Mouse (Mus musculus) heart, embryonic 10.5 days (tissue): Measurements from ENCODE around the gene Id2. TPM values are rescaled to one million over a fixed set of nuclear protein-coding genes. Genes with fewer than 3 reads are reported as not detected.
A peak's percentile ranks its signal among the peaks of the same experiment; 100 is the strongest.

Source experiments
- DNase-seq: peaks from one replicate; pipeline ENCODE4 v3.0.0-alpha.2; 2017; ENCODE audit warnings: low spot score
- H3K27ac ChIP-seq: fragments of 300-500 bp; sonication (generic); 2 replicates; pipeline ENCODE4 v1.5.1; 2016; ENCODE audit warnings: mild to moderate bottlenecking
- H3K27me3 ChIP-seq: fragments of 300-500 bp; sonication (generic); 2 replicates; pipeline ENCODE4 v1.6.1; 2016; ENCODE audit warnings: mild to moderate bottlenecking; ENCODE audit not compliant: poor library complexity, insufficient read depth, severe bottlenecking
- H3K36me3 ChIP-seq: fragments of 300-500 bp; sonication (generic); 2 replicates; pipeline ENCODE4 v1.6.1; 2016; ENCODE audit warnings: mild to moderate bottlenecking, moderate library complexity
- H3K4me1 ChIP-seq: fragments of 300-500 bp; sonication (generic); 2 replicates; pipeline ENCODE4 v1.6.1; 2016; ENCODE audit warnings: mild to moderate bottlenecking
- H3K4me3 ChIP-seq: fragments of 300-500 bp; sonication (generic); 2 replicates; pipeline ENCODE4 v1.5.1; 2016; ENCODE audit warnings: mild to moderate bottlenecking, moderate library complexity
- H3K9me3 ChIP-seq: fragments of 300-500 bp; sonication (generic); 2 replicates; pipeline ENCODE4 v1.6.1; 2016; ENCODE audit warnings: mild to moderate bottlenecking, moderate library complexity
- WGBS: fragments of 180-500 bp; shearing (Covaris S2); methylation state at CpG from one replicate; pipeline ENCODE4 v1.1.7; 2016; 5-methylcytosine and 5-hydroxymethylcytosine counted together
- polyA plus RNA-seq: library from polyadenylated mRNA; unstranded; fragments of >200 nt; fragmentation: Nextera tagmentation; extraction: Ambion mirVana; gene quantifications from 2 replicates; pipeline ENCODE4 v1.2.1, GENCODE M21; 2016

Gene Id2
- polyA plus RNA-seq, 1 experiment from 2014 or later = 444 TPM

- Histone ChIP-seq H3K4me3 (no peak overlapping the region), H3K4me1 (peaks cover 40% of the 10 kb centered on the region), H3K36me3 (peaks cover 2% of the 10 kb centered on the region; the same call in 1 of the 2 replicates), H3K27me3 (no peaks in the 10 kb centered on the region), H3K9me3 (no peaks in the 10 kb centered on the region), H3K27ac (no peak overlapping the region)
- WGBS = 96% methylated on average over 4 of the region's 4 CpGs
- DNase-seq = no peak
Observed at GRCm38 (mm10) chr12:25120753-25121152, 23.8 kb upstream of the Id2 start.

- Histone ChIP-seq H3K27me3 (no peaks in the 10 kb centered on the region), H3K4me1 (peaks cover 26% of the 10 kb centered on the region), H3K9me3 (no peaks in the 10 kb centered on the region), H3K36me3 (peaks cover 2% of the 10 kb centered on the region; the same call in 1 of the 2 replicates), H3K4me3 (no peak overlapping the region), H3K27ac (peak overlapping the region; percentile 64)
- WGBS = 49% methylated on average over 15 of the region's 15 CpGs
- DNase-seq = no peak
Observed at GRCm38 (mm10) chr12:25119278-25119677, 22.3 kb upstream of the Id2 start.

GRCm38 (mm10) chr12:25117856-25118511 lies 21.0 kb upstream of the Id2 start:
- H3K27me3 ChIP-seq = no peaks in the 10 kb centered on the region
- 0 out of 2 replicates have a peak overlapping the region, but pooled peaks have one; percentile 31 for H3K27ac ChIP-seq
- no peaks in the 10 kb centered on the region for H3K9me3 ChIP-seq
- peaks cover 19% of the 10 kb centered on the region for H3K4me1 ChIP-seq
- peaks cover 2% of the 10 kb centered on the region; the same call in 1 of the 2 replicates for H3K36me3 ChIP-seq
- WGBS = 70% methylated on average over 4 of the region's 4 CpGs
- no peak for DNase-seq
- H3K4me3 ChIP-seq = no peak overlapping the region

- H3K4me1 ChIP-seq = peaks cover 19% of the 10 kb centered on the region
- no peaks in the 10 kb centered on the region for H3K27me3 ChIP-seq
- no peaks in the 10 kb centered on the region for H3K36me3 ChIP-seq
- WGBS = 78% methylated on average over 2 of the region's 2 CpGs
- H3K27ac ChIP-seq = no peak overlapping the region
- no peak overlapping the region for H3K4me3 ChIP-seq
- no peak for DNase-seq
- H3K9me3 ChIP-seq = no peaks in the 10 kb centered on the region
Observed at GRCm38 (mm10) chr12:25116126-25116525, 19.2 kb upstream of the Id2 start.

GRCm38 (mm10) chr12:25114426-25114825 lies 17.5 kb upstream of the Id2 start:
- 76% methylated on average over 1 of the region's 1 CpGs for WGBS
- no peak overlapping the region for H3K4me3 ChIP-seq
- H3K27me3 ChIP-seq = no peaks in the 10 kb centered on the region
- H3K27ac ChIP-seq = no peak overlapping the region
- peaks cover 18% of the 10 kb centered on the region for H3K4me1 ChIP-seq
- H3K36me3 ChIP-seq = no peaks in the 10 kb centered on the region
- no peak for DNase-seq
- no peaks in the 10 kb centered on the region for H3K9me3 ChIP-seq

- Histone ChIP-seq H3K27me3 (no peaks in the 10 kb centered on the region), H3K4me3 (no peak overlapping the region), H3K9me3 (no peaks in the 10 kb centered on the region), H3K27ac (no peak overlapping the region), H3K4me1 (peaks cover 15% of the 10 kb centered on the region), H3K36me3 (no peaks in the 10 kb centered on the region)
- DNase-seq = no peak
- 81% methylated on average over 2 of the region's 2 CpGs for WGBS
Observed at GRCm38 (mm10) chr12:25113357-25113756, 16.4 kb upstream of the Id2 start.

DNA sequence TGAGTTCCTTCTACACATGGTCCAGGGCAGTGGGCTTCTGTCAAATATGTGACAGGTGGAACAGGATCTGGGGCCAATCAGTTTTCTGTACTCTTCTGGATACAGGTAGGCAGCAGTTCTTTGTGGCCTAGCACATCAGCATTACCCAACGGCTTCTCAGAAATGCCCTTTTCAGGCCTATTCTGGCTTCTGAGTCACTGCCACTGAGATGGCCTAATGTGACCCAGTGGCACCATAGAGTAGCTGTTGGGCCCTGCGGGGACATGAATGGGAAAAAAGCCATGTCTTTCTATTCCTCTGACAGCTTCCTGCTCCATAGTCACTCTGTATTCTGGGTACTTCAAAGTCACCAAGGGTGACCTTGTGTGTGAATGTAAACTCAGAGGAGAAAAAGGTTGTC lies 15.9 kb upstream of the Id2 start:
- no peak for DNase-seq
- H3K4me1 ChIP-seq = peaks cover 9% of the 10 kb centered on the region
- no peaks in the 10 kb centered on the region for H3K9me3 ChIP-seq
- no peaks in the 10 kb centered on the region for H3K36me3 ChIP-seq
- no peaks in the 10 kb centered on the region for H3K27me3 ChIP-seq
- no peak overlapping the region for H3K4me3 ChIP-seq
- WGBS = 84% methylated on average over 2 of the region's 2 CpGs
- H3K27ac ChIP-seq = no peak overlapping the region

- Histone ChIP-seq H3K36me3 (no peaks in the 10 kb centered on the region), H3K27me3 (no peaks in the 10 kb centered on the region), H3K9me3 (no peaks in the 10 kb centered on the region), H3K4me3 (no peak overlapping the region), H3K4me1 (peaks cover 8% of the 10 kb centered on the region), H3K27ac (0 out of 2 replicates have a peak overlapping the region, but pooled peaks have one; percentile 10)
- DNase-seq = no peak
- 67% methylated on average over 7 of the region's 7 CpGs for WGBS
Observed at GRCm38 (mm10) chr12:25110682-25111078, 13.7 kb upstream of the Id2 start.

DNA sequence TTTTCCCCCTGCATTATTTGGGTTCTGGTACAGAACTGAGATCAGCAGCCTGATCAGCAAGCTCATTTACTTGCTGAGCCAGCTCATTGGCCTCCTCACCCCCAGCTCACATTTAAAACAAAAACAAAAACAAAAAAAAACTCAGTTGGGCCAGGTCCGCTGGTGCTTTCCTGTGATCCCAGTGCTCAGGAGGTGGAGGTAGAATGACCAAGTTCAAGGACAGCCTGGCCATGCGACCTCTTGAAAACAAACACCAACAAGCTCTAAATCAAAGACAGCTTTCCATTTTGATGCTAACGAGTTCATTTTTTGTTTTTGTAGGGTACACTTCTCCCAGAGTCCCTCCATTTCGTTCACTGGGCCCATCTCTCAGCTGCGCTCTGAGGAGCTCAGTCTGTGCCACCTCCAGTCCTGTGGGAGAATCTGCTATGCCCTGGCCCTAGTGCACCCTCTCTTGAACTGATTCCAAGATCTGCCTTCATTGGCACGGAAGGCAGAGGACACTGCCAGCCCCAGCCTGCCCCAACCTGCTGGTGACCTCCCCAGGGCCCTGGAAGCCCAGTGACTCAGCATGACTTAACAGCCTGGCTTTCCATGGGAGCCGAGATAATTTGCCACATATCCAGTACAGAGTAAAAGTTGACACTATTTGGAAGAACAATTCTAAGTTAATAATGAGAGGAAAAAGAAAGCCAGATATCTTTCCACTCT lies 13.2 kb upstream of the Id2 start:
- H3K4me3 ChIP-seq = no peak overlapping the region
- no peaks in the 10 kb centered on the region for H3K36me3 ChIP-seq
- no peak for DNase-seq
- no peaks in the 10 kb centered on the region for H3K27me3 ChIP-seq
- H3K4me1 ChIP-seq = peaks cover 8% of the 10 kb centered on the region
- 68% methylated on average over 7 of the region's 7 CpGs for WGBS
- peak overlapping the region; percentile 37; the same call in 1 of the 2 replicates for H3K27ac ChIP-seq
- no peaks in the 10 kb centered on the region for H3K9me3 ChIP-seq

DNA sequence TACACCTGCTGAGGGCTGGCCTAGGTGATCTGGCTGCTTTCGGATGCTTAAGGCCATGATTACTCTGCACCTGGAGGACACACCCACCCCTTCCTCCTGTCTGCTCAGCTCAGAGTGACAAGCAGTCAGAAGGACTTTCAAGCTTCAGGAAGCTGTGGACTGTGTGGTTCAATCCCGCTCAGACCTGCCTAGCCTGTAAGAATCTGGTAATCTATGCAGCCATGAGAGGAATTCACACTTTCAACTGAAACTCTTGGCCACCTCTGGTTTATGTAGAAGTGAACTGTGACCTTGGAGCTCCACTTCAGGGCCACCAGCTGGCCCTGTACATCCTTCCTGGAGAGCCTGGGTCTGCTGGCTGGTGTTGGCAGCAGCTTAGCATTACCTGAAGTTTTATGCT lies 11.9 kb upstream of the Id2 start:
- H3K4me1 ChIP-seq = peaks cover 8% of the 10 kb centered on the region

GRCm38 (mm10) chr12:25104541-25104940 lies 7.6 kb upstream of the Id2 start:
- H3K36me3 ChIP-seq = no peaks in the 10 kb centered on the region
- DNase-seq = no peak
- H3K27ac ChIP-seq = no peak overlapping the region
- no peak overlapping the region for H3K4me3 ChIP-seq
- H3K9me3 ChIP-seq = no peaks in the 10 kb centered on the region
- H3K27me3 ChIP-seq = no peaks in the 10 kb centered on the region
- H3K4me1 ChIP-seq = peaks cover 24% of the 10 kb centered on the region

More for the DNA sequence above, 11.9 kb upstream of the Id2 start:
- no peaks in the 10 kb centered on the region for H3K27me3 ChIP-seq
- 34% methylated on average over 2 of the region's 2 CpGs for WGBS
- H3K36me3 ChIP-seq = no peaks in the 10 kb centered on the region
- H3K4me3 ChIP-seq = no peak overlapping the region
- peak overlapping the region; percentile 49 for H3K27ac ChIP-seq
- H3K9me3 ChIP-seq = no peaks in the 10 kb centered on the region
- DNase-seq = no peak

DNA sequence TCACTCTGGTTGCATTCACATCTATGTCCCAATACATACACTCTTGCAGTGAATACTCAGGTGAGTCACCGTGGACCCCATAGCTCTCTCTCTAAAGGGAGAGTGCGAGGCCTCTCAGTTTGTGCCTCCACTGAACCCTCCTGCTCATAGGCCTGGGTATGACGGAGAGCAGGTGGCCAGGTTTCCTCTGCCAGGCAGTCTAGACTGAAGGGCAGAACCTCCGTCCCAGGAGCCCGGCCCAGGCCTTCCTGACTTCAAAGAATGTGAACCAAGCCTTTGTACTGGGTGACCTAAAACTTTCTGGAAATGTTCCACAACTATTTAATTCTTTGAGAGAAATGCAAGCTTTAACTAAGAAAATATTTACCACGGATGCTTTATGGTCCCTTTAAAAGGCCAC lies 7.0 kb upstream of the Id2 start:
- no peaks in the 10 kb centered on the region for H3K9me3 ChIP-seq
- H3K4me1 ChIP-seq = peaks cover 25% of the 10 kb centered on the region
- H3K27me3 ChIP-seq = no peaks in the 10 kb centered on the region
- WGBS = 75% methylated on average over 6 of the region's 6 CpGs
- no peak for DNase-seq
- H3K27ac ChIP-seq = 0 out of 2 replicates have a peak overlapping the region, but pooled peaks have one; percentile 53
- H3K36me3 ChIP-seq = no peaks in the 10 kb centered on the region
- no peak overlapping the region for H3K4me3 ChIP-seq

- peaks cover 38% of the 10 kb centered on the region for H3K4me1 ChIP-seq
- H3K9me3 ChIP-seq = no peaks in the 10 kb centered on the region
- no peaks in the 10 kb centered on the region for H3K27me3 ChIP-seq
- no peak for DNase-seq
- H3K27ac ChIP-seq = peak overlapping the region; percentile 98
- peak overlapping the region; percentile 70 for H3K4me3 ChIP-seq
- WGBS = 25% methylated on average over 5 of the region's 5 CpGs
- no peaks in the 10 kb centered on the region for H3K36me3 ChIP-seq
Observed at GRCm38 (mm10) chr12:25101389-25101788, 4.4 kb upstream of the Id2 start.
